Mouse (Mus musculus) intestine, embryonic 15.5 days (tissue): ENCODE data around the gene Padi1. TPM values are rescaled to one million over a fixed set of nuclear protein-coding genes. Genes with fewer than 3 reads are reported as not detected.

Experiments
- ATAC-seq: fragments of 200-750 bp; cut with Nextera tagmentation; 2 replicates; pipeline ENCODE4 v1.8.0; 2017; ENCODE audit warnings: moderate TSS enrichment, moderate library complexity
- H3K27ac ChIP-seq: fragments of 300-500 bp; sonication (generic); 2 replicates; pipeline ENCODE4 v1.5.1; 2015; ENCODE audit warnings: mild to moderate bottlenecking, inconsistent platforms
- H3K27me3 ChIP-seq: fragments of 300-500 bp; sonication (generic); replicated peaks from 2 replicates; pipeline ENCODE4 v1.6.1; 2015; ENCODE audit warnings: inconsistent platforms
- H3K36me3 ChIP-seq: fragments of 300-500 bp; sonication (generic); 2 replicates; pipeline ENCODE4 v1.6.1; 2015; ENCODE audit warnings: inconsistent platforms
- H3K4me1 ChIP-seq: fragments of 300-500 bp; sonication (generic); replicated peaks from 2 replicates; pipeline ENCODE4 v1.6.1; 2015; ENCODE audit warnings: inconsistent platforms
- H3K4me2 ChIP-seq: fragments of 300-500 bp; sonication (generic); replicated peaks from 2 replicates; pipeline ENCODE4 v1.6.1; 2015; ENCODE audit warnings: mild to moderate bottlenecking, inconsistent platforms
- H3K4me3 ChIP-seq: fragments of 300-500 bp; sonication (generic); replicated peaks from 2 replicates; pipeline ENCODE4 v1.5.1; 2015; ENCODE audit warnings: inconsistent platforms
- H3K9ac ChIP-seq: fragments of 300-500 bp; sonication (generic); 2 replicates; pipeline ENCODE4 v1.6.1; 2015; ENCODE audit warnings: inconsistent platforms
- H3K9me3 ChIP-seq: fragments of 300-500 bp; sonication (generic); 2 replicates; pipeline ENCODE4 v1.6.1; 2016; ENCODE audit warnings: inconsistent platforms
- WGBS: fragments of 180-500 bp; shearing (Covaris S2); methylation state at CpG from one replicate; pipeline ENCODE4 v1.1.7; 2015; 5-methylcytosine and 5-hydroxymethylcytosine counted together
- polyA plus RNA-seq: library from polyadenylated mRNA; unstranded; fragments of >200 nt; fragmentation: Nextera tagmentation; extraction: Ambion mirVana; gene quantifications from 2 replicates; pipeline ENCODE4 v1.2.1, GENCODE M21; 2015

Padi1 gene
- polyA plus RNA-seq, 1 experiment from 2014 or later = 0.19 TPM

- no peak overlapping the region for H3K4me2 ChIP-seq
- no peaks in the 10 kb centered on the region for H3K36me3 ChIP-seq
- H3K4me1 ChIP-seq = peaks cover 13% of the 10 kb centered on the region; the same call in 1 of the 2 replicates
- no peaks in the 10 kb centered on the region for H3K27me3 ChIP-seq
- no peak overlapping the region for H3K9ac ChIP-seq
- no peak for ATAC-seq
- H3K27ac ChIP-seq = no peak overlapping the region
- no peaks in the 10 kb centered on the region for H3K9me3 ChIP-seq
- H3K4me3 ChIP-seq = no peak overlapping the region
- 92% methylated on average over 9 of the region's 9 CpGs for WGBS
Measured at GRCm38 (mm10) chr4:140774893-140775292, 70.7 kb downstream of the Padi1 start.

GRCm38 (mm10) chr4:140774025-140774800 lies 71.4 kb downstream of the Padi1 start, which contains the start of gene Padi4:
Gene Padi4, minus strand, starts transcription at chr4:140774236.
- no peaks in the 10 kb centered on the region for H3K9me3 ChIP-seq
- peaks cover 13% of the 10 kb centered on the region; the same call in 1 of the 2 replicates for H3K4me1 ChIP-seq
- no peak within 1 kb of the TSS for H3K4me3 ChIP-seq
- no peak for ATAC-seq
- no peaks in the 10 kb centered on the region for H3K36me3 ChIP-seq
- no peak within 1 kb of the TSS for H3K9ac ChIP-seq
- H3K27me3 ChIP-seq = no peaks in the 10 kb centered on the region
- H3K4me2 ChIP-seq = no peak within 1 kb of the TSS
- 84% methylated on average over 21 of the region's 21 CpGs for WGBS
- H3K27ac ChIP-seq = no peak within 1 kb of the TSS

GRCm38 (mm10) chr4:140771091-140771490 lies 74.5 kb downstream of the Padi1 start:
- peak; percentile 46 for ATAC-seq
- Histone ChIP-seq H3K27me3 (no peaks in the 10 kb centered on the region), H3K36me3 (no peaks in the 10 kb centered on the region), H3K9ac (no peak overlapping the region), H3K9me3 (no peaks in the 10 kb centered on the region), H3K4me2 (no peak overlapping the region), H3K4me3 (no peak overlapping the region), H3K4me1 (peaks cover 13% of the 10 kb centered on the region; the same call in 1 of the 2 replicates), H3K27ac (no peak overlapping the region)
- WGBS = 21% methylated on average over 4 of the region's 4 CpGs

- no peaks in the 10 kb centered on the region for H3K9me3 ChIP-seq
- H3K4me3 ChIP-seq = peak overlapping the region; percentile 32
- no peaks in the 10 kb centered on the region for H3K27me3 ChIP-seq
- 8% methylated on average over 13 of the region's 13 CpGs for WGBS
- peak overlapping the region; percentile 32 for H3K27ac ChIP-seq
- peaks cover 13% of the 10 kb centered on the region; the same call in 1 of the 2 replicates for H3K4me1 ChIP-seq
- H3K9ac ChIP-seq = peak overlapping the region; percentile 32; the same call in 1 of the 2 replicates
- peak overlapping the region; percentile 62 for H3K4me2 ChIP-seq
- no peaks in the 10 kb centered on the region for H3K36me3 ChIP-seq
- ATAC-seq = peak; percentile 64
Measured at GRCm38 (mm10) chr4:140770433-140770832, 75.1 kb downstream of the Padi1 start.

GRCm38 (mm10) chr4:140768973-140769372 lies 76.6 kb downstream of the Padi1 start:
- no peaks in the 10 kb centered on the region for H3K36me3 ChIP-seq
- H3K27me3 ChIP-seq = no peaks in the 10 kb centered on the region
- H3K4me1 ChIP-seq = peaks cover 13% of the 10 kb centered on the region; the same call in 1 of the 2 replicates
- 79% methylated on average over 5 of the region's 5 CpGs for WGBS
- no peak overlapping the region for H3K27ac ChIP-seq
- H3K4me2 ChIP-seq = no peak overlapping the region
- ATAC-seq = no peak
- H3K4me3 ChIP-seq = no peak overlapping the region
- no peaks in the 10 kb centered on the region for H3K9me3 ChIP-seq
- no peak overlapping the region for H3K9ac ChIP-seq

- Histone ChIP-seq H3K27me3 (0 out of 2 replicates have a peak, but pooled peaks cover 3% of the 10 kb centered on the region), H3K9ac (no peak overlapping the region), H3K9me3 (no peaks in the 10 kb centered on the region), H3K4me3 (no peak overlapping the region), H3K4me1 (peaks cover 8% of the 10 kb centered on the region; the same call in 1 of the 2 replicates), H3K27ac (no peak overlapping the region), H3K4me2 (no peak overlapping the region), H3K36me3 (no peaks in the 10 kb centered on the region)
- WGBS = 76% methylated on average over 3 of the region's 3 CpGs
- no peak for ATAC-seq
Measured at GRCm38 (mm10) chr4:140765936-140766335, 79.6 kb downstream of the Padi1 start.

GRCm38 (mm10) chr4:140763158-140763557 lies 82.4 kb downstream of the Padi1 start:
- Histone ChIP-seq H3K36me3 (no peaks in the 10 kb centered on the region), H3K27me3 (0 out of 2 replicates have a peak, but pooled peaks cover 3% of the 10 kb centered on the region), H3K9me3 (no peaks in the 10 kb centered on the region), H3K4me3 (no peak overlapping the region), H3K27ac (no peak overlapping the region), H3K4me1 (no peaks in the 10 kb centered on the region), H3K9ac (no peak overlapping the region), H3K4me2 (no peak overlapping the region)
- WGBS = 21% methylated on average over 9 of the region's 9 CpGs
- peak; percentile 55 for ATAC-seq

Other genes starting within 250 kb of the Padi1 start
- gene Arhgef10l, start 179.8 kb downstream of the Padi1 start, polyA plus RNA-seq = 15.3 and 16.2 TPM in 2 replicates
- gene Rcc2, start 145.2 kb downstream of the Padi1 start, polyA plus RNA-seq = 37.8 and 43.8 TPM in 2 replicates
- 0.11 and 0.15 TPM in 2 replicates for gene Padi6, start 103.1 kb downstream of the Padi1 start, polyA plus RNA-seq
- gene Padi4, start 71.5 kb downstream of the Padi1 start, polyA plus RNA-seq = 2.3 and 2.7 TPM in 2 replicates
- gene Padi3, start 35.1 kb downstream of the Padi1 start, polyA plus RNA-seq = 0.40 and 0.42 TPM in 2 replicates
- 3.1 and 3.8 TPM in 2 replicates for gene Padi2, start 60.6 kb upstream of the Padi1 start, polyA plus RNA-seq
- 539 and 577 TPM in 2 replicates for gene Sdhb, start 115.4 kb upstream of the Padi1 start, polyA plus RNA-seq
- gene Atp13a2, start 141.1 kb upstream of the Padi1 start, polyA plus RNA-seq = 29.8 and 35.7 TPM in 2 replicates
- 329 and 347 TPM in 2 replicates for gene Mfap2, start 164.6 kb upstream of the Padi1 start, polyA plus RNA-seq
- 4.0 and 4.7 TPM in 2 replicates for gene Crocc, start 214.8 kb upstream of the Padi1 start, polyA plus RNA-seq
- 66.6 and 70.2 TPM in 2 replicates for gene Necap2, start 232.6 kb upstream of the Padi1 start, polyA plus RNA-seq
- gene Spata21, start 242.6 kb upstream of the Padi1 start, polyA plus RNA-seq = not detected in 2 replicates